Mouse (Mus musculus): ENCODE results near the gene Akr1b7. TPM values are rescaled to one million over a fixed set of nuclear protein-coding genes. Genes with fewer than 3 reads are reported as not detected.

Gene Akr1b7
- total and polyA plus RNA-seq, 2 experiments from 2014 or later: 0.31 TPM; not detected in 1

DNA sequence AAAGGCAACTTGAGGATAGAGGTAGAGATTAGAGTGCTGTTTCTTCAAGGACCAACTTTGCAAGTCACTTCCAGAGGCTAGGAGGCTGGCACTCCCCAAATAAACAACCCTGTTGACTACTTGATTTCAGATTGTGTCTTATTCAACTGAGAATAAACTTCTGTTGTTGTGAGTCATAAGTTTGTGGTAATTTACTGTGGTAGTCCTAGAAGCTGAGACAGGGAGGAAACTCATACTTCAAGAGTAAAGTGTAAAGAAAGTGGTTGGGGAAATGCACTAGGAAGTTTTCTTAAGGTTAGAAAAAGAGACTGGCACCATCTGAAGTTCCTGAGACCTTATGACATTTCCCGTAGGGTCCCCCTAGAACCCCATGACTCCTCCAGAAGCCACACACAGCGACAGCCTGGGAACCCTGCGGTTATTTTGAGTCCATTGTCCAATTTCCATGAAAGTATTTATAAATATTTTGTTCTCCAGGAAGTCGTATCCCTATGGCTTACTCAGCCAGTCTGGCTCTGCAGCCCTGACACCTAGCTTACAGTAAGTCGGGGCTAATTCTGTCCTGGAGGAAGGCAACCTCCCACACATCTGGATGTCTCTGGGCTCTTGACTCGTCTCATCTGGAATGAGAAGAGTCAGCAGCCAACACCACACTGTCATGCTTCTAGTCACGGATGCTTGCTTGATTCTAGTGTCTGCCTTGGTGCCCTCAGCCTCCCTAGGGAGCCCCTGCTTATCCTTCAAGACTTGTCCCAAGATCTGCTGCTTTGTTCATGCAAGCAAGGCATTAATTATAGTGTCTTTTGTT is 41.0 kb downstream of the Akr1b7 start:
- ATAC-seq (ENCODE audit: insufficient read depth, low read depth) (0 out of 2 replicates have a peak, but pooled peaks have one; percentile 24), DNase-seq (ENCODE audit: low spot score) (no peak)
- H3K27ac ChIP-seq (ENCODE audit: low read depth): no peak overlapping the region
- 33% methylated on average over 7 of the region's 7 CpGs for WGBS
- no peaks in the 10 kb centered on the region for H3K36me3 ChIP-seq (replicated peaks; ENCODE audit: control insufficient read depth, insufficient read depth, low read length)
- no peak overlapping the region for H3K4me2 ChIP-seq (ENCODE audit: low read depth, low read length)
- no peaks in the 10 kb centered on the region; the same call in 1 of the 2 replicates for H3K4me1 ChIP-seq (ENCODE audit: control insufficient read depth, insufficient read depth)
- no peaks in the 10 kb centered on the region for H3K27me3 ChIP-seq (ENCODE audit: control insufficient read depth, insufficient read depth, low read length)
- TF ChIP-seq EP300 (IDR thresholded peaks at IDR 0.05; ENCODE audit: low read depth): no peak
- TF ChIP-seq CTCF (IDR thresholded peaks at IDR 0.05; ENCODE audit: low read depth): no peak
- H3K9ac ChIP-seq (replicated peaks; ENCODE audit: low read depth, low read length): no peak overlapping the region
- H3K9me3 ChIP-seq (replicated peaks; ENCODE audit: control insufficient read depth, low read length): no peaks in the 10 kb centered on the region
- no peak overlapping the region for H3K4me3 ChIP-seq (ENCODE audit: low read depth, low read length)

DNA sequence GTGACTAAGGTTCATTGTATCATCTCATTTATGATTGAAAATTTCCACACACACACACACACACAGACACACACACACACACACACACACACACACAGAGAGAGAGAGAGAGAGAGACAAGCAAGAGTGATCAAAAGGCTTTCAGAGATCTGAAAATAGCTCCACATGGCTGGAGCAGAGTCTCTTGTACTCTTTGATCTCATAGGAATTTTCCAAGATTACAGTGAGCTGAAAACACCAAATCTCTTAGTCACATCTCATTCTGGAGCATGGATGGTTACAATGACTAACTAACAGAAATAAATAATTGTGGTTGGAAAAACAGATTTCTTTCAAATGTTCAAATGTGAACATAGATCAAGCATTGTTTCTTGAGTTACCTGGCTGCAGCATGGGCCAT is 47.3 kb downstream of the Akr1b7 start:
- H3K4me3 ChIP-seq (ENCODE audit: low read depth, low read length): no peak overlapping the region
- no peak for TF ChIP-seq EP300 (IDR thresholded peaks at IDR 0.05; ENCODE audit: low read depth)
- no peak for TF ChIP-seq CTCF (IDR thresholded peaks at IDR 0.05; ENCODE audit: low read depth)
- DNase-seq (ENCODE audit: low spot score): no peak

DNA sequence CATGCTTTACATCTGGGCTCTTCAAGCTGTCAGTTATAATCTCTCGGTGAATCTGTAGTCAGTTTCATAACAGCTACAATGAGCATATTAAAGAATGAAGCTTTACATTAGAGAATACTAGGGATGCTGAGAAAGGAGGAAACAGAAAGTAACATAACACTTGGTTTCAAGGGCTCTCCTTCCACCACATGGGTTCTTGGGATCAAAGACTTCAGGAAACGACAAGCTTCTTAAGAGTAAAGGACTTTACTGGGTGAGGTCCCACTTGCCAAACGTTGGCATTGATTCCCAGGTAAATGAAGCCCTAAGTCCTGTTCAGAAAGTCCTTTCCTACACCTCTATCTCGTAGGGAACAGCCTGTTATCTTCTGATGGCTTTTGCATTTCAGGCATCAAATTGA is 48.5 kb downstream of the Akr1b7 start:
- H3K27me3 ChIP-seq (ENCODE audit: control insufficient read depth, insufficient read depth, low read length): no peaks in the 10 kb centered on the region
- TF ChIP-seq CTCF (IDR thresholded peaks at IDR 0.05; ENCODE audit: low read depth) (no peak), EP300 (IDR thresholded peaks at IDR 0.05; ENCODE audit: low read depth) (no peak)
- H3K4me1 ChIP-seq (ENCODE audit: control insufficient read depth, insufficient read depth): no peaks in the 10 kb centered on the region
- H3K9me3 ChIP-seq (replicated peaks; ENCODE audit: control insufficient read depth, low read length): no peaks in the 10 kb centered on the region
- H3K4me2 ChIP-seq (ENCODE audit: low read depth, low read length): no peak overlapping the region
- H3K36me3 ChIP-seq (replicated peaks; ENCODE audit: control insufficient read depth, insufficient read depth, low read length): no peaks in the 10 kb centered on the region
- WGBS: 35% methylated on average over 4 of the region's 4 CpGs
- ATAC-seq (ENCODE audit: insufficient read depth, low read depth): no peak
- H3K4me3 ChIP-seq (ENCODE audit: low read depth, low read length): no peak overlapping the region
- H3K9ac ChIP-seq (replicated peaks; ENCODE audit: low read depth, low read length): no peak overlapping the region
- H3K27ac ChIP-seq (ENCODE audit: low read depth): no peak overlapping the region
- DNase-seq (ENCODE audit: low spot score): no peak

More for the DNA sequence above, 47.3 kb downstream of the Akr1b7 start:
- H3K4me1 ChIP-seq (ENCODE audit: control insufficient read depth, insufficient read depth): no peaks in the 10 kb centered on the region
- H3K4me2 ChIP-seq (ENCODE audit: low read depth, low read length): no peak overlapping the region
- H3K27me3 ChIP-seq (ENCODE audit: control insufficient read depth, insufficient read depth, low read length): no peaks in the 10 kb centered on the region
- H3K9me3 ChIP-seq (replicated peaks; ENCODE audit: control insufficient read depth, low read length): no peaks in the 10 kb centered on the region
- ATAC-seq (ENCODE audit: insufficient read depth, low read depth): no peak
- H3K9ac ChIP-seq (replicated peaks; ENCODE audit: low read depth, low read length): no peak overlapping the region
- H3K36me3 ChIP-seq (replicated peaks; ENCODE audit: control insufficient read depth, insufficient read depth, low read length): no peaks in the 10 kb centered on the region
- H3K27ac ChIP-seq (ENCODE audit: low read depth): no peak overlapping the region

DNA sequence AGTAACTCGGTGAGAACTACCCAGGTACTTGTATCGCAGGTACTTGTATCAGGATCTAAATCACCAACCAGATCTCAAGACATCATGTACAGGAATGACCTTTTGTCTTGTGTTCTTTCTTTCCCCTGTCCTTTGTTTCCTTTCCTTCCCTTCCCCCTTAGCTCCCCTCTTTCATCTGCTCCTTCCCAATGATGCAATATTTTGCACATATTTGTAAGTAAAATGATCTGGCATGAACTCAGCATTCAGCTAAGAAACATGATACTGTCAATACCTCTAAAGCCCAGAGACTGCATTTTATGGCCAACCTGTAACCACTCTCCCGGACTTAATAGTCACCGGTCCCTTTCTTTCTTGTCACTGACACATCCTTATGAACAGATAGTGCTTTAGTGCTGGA is 51.4 kb downstream of the Akr1b7 start:
- TF ChIP-seq CTCF (IDR thresholded peaks at IDR 0.05; ENCODE audit: low read depth) (no peak), EP300 (IDR thresholded peaks at IDR 0.05; ENCODE audit: low read depth) (no peak)
- H3K27me3 ChIP-seq (ENCODE audit: control insufficient read depth, insufficient read depth, low read length): no peaks in the 10 kb centered on the region
- H3K36me3 ChIP-seq (replicated peaks; ENCODE audit: control insufficient read depth, insufficient read depth, low read length): no peaks in the 10 kb centered on the region
- no peak overlapping the region for H3K4me2 ChIP-seq (ENCODE audit: low read depth, low read length)
- no peak for DNase-seq (ENCODE audit: low spot score)
- ATAC-seq (ENCODE audit: insufficient read depth, low read depth): no peak
- no peaks in the 10 kb centered on the region for H3K4me1 ChIP-seq (ENCODE audit: control insufficient read depth, insufficient read depth)
- H3K27ac ChIP-seq (ENCODE audit: low read depth): no peak overlapping the region
- H3K9ac ChIP-seq (replicated peaks; ENCODE audit: low read depth, low read length): no peak overlapping the region
- no peaks in the 10 kb centered on the region for H3K9me3 ChIP-seq (replicated peaks; ENCODE audit: control insufficient read depth, low read length)
- 86% methylated on average over 4 of the region's 4 CpGs for WGBS
- no peak overlapping the region for H3K4me3 ChIP-seq (ENCODE audit: low read depth, low read length)

DNA sequence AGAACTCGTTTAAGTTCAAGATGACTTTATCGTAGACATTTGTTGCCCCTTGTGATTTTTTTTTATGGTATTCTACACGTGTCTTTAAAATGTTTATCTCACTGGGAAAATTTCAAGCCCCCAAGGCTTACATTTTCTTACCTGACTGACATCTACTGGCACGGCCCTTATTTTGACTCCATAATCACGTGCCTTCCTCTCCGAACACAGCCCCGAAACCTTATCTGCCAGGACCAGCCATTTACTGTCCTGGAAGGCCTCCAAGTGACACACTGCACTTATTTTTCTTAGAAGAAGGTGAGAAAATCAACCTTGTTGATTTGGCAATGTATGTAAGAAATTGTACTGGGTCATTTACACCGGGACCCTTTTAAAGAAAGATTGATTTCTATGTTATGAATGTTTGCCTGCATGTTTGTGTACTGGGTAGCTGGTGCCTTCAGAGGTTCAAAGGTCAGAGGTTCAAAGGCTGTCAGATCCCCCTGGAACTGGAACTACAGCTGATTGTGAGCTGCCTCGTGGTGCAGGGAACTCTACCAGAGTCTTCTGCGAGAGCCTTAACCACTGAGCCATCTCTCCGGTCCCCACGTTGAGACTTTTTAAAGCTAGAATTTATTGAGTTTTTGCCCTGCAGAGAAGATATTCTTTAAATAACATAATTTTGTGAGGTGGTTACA is 59.4 kb downstream of the Akr1b7 start:
- Histone ChIP-seq H3K4me3 (ENCODE audit: low read depth, low read length) (no peak overlapping the region), H3K4me1 (ENCODE audit: control insufficient read depth, insufficient read depth) (peaks cover 8% of the 10 kb centered on the region; the same call in 1 of the 2 replicates), H3K9ac (replicated peaks; ENCODE audit: low read depth, low read length) (no peak overlapping the region), H3K27me3 (ENCODE audit: control insufficient read depth, insufficient read depth, low read length) (no peaks in the 10 kb centered on the region), H3K36me3 (replicated peaks; ENCODE audit: control insufficient read depth, insufficient read depth, low read length) (no peaks in the 10 kb centered on the region), H3K4me2 (ENCODE audit: low read depth, low read length) (no peak overlapping the region), H3K27ac (ENCODE audit: low read depth) (no peak overlapping the region), H3K9me3 (replicated peaks; ENCODE audit: control insufficient read depth, low read length) (no peaks in the 10 kb centered on the region)
- no peak for TF ChIP-seq CTCF (IDR thresholded peaks at IDR 0.05; ENCODE audit: low read depth)
- TF ChIP-seq EP300 (IDR thresholded peaks at IDR 0.05; ENCODE audit: low read depth): no peak
- ATAC-seq (ENCODE audit: insufficient read depth, low read depth): no peak
- peak; percentile 13 for DNase-seq (ENCODE audit: low spot score)
- 49% methylated on average over 12 of the region's 12 CpGs for WGBS

Other genes starting within 250 kb of the Akr1b7 start
- gene Slc35b4, start 235.2 kb upstream of the Akr1b7 start, total RNA-seq (2014; rRNA removed; ENCODE audit: low replicate concordance): 9.0 and 12.7 TPM in 2 replicates
- gene Slc35b4, start 235.2 kb upstream of the Akr1b7 start, polyA plus RNA-seq (2015; fragmentation: Nextera tagmentation; extraction: Ambion mirVana): 14.5 and 14.6 TPM in 2 replicates
- 142 and 175 TPM in 2 replicates for gene Akr1b3, start 94.9 kb upstream of the Akr1b7 start, total RNA-seq (2014; rRNA removed; ENCODE audit: low replicate concordance)
- 163 and 165 TPM in 2 replicates for gene Akr1b3, start 94.9 kb upstream of the Akr1b7 start, polyA plus RNA-seq (2015; fragmentation: Nextera tagmentation; extraction: Ambion mirVana)
- 1.3 and 15.4 TPM in 2 replicates for gene Akr1b8, start 58.2 kb upstream of the Akr1b7 start, total RNA-seq (2014; rRNA removed; ENCODE audit: low replicate concordance)
- gene Akr1b8, start 58.2 kb upstream of the Akr1b7 start, polyA plus RNA-seq (2015; fragmentation: Nextera tagmentation; extraction: Ambion mirVana): 8.5 and 9.7 TPM in 2 replicates
- gene Akr1b10, start 28.1 kb upstream of the Akr1b7 start, total RNA-seq (2014; rRNA removed; ENCODE audit: low replicate concordance): 58.1 and 67.8 TPM in 2 replicates
- gene Akr1b10, start 28.1 kb upstream of the Akr1b7 start, polyA plus RNA-seq (2015; fragmentation: Nextera tagmentation; extraction: Ambion mirVana): 69.7 and 75.3 TPM in 2 replicates
- 21.6 and 29.2 TPM in 2 replicates for gene Bpgm, start 63.9 kb downstream of the Akr1b7 start, total RNA-seq (2014; rRNA removed; ENCODE audit: low replicate concordance)
- 20.4 and 26.3 TPM in 2 replicates for gene Bpgm, start 63.9 kb downstream of the Akr1b7 start, polyA plus RNA-seq (2015; fragmentation: Nextera tagmentation; extraction: Ambion mirVana)
- 29.2 and 56.6 TPM in 2 replicates for gene Cald1, start 186.2 kb downstream of the Akr1b7 start, total RNA-seq (2014; rRNA removed; ENCODE audit: low replicate concordance)
- gene Cald1, start 186.2 kb downstream of the Akr1b7 start, polyA plus RNA-seq (2015; fragmentation: Nextera tagmentation; extraction: Ambion mirVana): 105 and 106 TPM in 2 replicates

Data from heart, postnatal 0 days (tissue).